Mouse (Mus musculus): ENCODE data around the gene Kntc1. TPM values are rescaled to one million over a fixed set of nuclear protein-coding genes. Genes with fewer than 3 reads are reported as not detected.

Gene Kntc1
- 0.22 and 0.45 TPM in 2 replicates for polyA plus RNA-seq (2012; rRNA removed; ENCODE audit: low replicate concordance)

DNA sequence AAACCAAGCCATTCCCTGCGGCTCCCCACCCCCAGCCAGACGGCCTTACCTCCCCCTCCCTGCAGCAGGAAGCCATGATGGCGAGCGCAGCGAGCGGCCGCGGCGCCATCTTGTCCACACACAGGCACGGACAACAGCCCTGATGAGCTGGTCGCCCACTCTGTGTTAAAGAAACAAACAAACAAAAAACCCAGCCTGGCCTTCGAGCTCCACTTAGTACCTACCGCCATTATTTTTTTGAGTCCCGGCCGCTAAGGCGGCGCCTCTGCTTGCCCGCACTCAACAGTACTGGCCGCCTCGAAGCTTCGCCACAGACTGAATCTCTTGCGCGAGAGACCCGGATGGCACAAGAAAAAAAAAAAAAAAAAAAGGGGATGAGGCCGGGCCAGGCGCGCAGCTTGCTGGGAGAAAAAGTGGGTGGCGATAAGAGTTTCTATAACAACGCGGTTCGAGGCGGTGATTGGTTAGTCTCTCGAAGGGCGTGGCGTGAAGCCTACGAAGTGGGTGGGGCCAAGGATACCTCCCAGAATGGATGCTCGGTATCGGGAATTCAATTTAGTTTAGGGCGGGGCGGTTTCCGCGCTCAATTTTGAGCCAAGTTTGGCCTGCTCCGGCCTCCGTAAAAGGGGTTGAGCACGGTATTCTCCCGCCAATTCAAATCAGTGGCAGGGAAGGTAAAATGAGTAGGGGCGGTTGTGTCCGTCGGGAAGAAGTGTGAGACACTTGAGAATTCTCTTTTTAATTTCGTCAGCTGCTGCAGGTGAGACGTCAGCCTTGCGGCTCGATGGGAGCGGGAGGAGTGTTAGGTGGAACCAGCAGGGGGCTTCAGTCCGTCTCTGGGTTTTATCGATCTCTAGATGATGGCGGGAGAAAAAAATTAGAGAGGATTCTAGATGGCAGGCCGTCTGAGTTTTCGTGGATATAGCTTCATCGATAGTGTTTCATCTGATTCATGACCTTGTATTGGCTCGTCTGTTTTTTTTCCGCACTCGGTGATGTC, at the start of gene Kntc1, which contains the start of gene Rsrc2:
Gene Kntc1, plus strand, starts transcription at position 652 of the 1,000 bp plus-strand sequence.
Gene Rsrc2, minus strand, starts transcription at position 350 of the 1,000 bp plus-strand sequence.

DNA sequence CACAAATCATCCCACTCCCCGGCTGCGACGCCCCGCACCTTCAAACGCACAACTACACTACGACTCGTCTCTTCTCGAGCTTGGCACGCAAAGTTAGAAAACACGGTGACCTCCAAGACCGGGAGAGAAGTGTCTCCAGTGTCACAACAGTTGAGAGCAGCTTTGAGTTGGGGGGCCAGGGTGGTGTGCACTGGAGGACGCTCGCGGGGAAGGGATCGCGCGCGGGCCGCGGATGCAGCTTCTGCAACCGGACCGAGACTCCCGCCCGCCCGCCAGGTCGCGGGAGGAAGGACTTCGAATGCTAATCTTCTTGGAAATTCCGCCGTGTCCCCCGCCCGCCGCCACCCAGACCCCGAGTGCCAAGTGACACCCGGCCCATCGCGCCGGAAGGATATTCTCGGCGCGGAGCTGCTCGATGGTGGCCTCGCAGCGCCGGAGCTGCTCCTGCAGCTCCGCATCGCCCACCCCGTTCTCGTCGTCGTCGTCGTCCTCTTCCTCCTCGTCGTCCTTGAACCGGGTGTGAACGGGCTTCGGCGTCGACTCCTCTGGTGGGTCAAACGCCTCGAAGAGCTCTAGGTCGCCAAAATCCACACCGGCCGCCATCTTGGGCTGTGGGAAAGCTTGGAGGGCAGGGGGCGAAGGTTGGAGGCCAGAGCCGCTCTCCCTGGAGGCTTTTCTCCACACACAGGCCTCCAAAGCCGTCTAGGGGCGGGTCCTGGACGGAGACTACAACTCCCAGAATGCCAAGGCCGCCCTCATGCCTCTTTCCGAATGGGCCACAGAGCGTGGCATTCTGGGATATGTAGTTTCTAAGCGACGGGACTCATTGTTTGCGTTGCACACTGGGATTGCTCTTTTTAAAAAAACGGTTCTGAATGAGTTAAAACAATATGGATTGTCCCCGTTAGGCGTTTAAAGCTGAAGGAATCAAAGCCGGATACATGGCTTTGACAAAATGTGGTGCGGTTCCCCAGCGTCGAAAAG, 28.9 kb upstream of the Kntc1 start, which contains the start of gene Zcchc8:
Gene Zcchc8, minus strand, starts transcription at position 773 of the 984 bp plus-strand sequence.

DNA sequence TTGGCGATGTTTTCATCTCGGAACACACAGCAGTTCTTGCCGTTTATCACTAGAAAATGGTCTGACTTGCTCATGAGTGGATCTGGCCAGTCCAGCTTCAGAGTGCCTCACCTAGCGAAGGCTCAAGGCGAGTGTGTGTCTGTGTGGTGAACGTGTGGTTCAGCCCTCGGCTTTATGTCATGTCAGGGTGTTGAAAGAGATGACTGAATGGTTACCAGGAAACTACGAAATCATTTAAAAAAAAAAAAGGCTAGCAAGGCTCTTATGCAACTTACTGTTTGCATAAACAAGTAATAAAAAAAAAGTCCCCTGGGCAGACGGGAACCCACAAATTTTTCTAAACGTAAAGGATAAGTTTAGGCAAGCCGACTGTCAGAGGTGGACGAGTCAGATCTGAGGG, 115.8 kb downstream of the Kntc1 start, which contains the start of gene Hcar2:
Gene Hcar2, minus strand, starts transcription at position 135 of the 400 bp plus-strand sequence.

Other genes with a start within 250 kb of the Kntc1 start
- gene B3gnt4, start 239.3 kb upstream of the Kntc1 start, polyA plus RNA-seq (2012; rRNA removed; ENCODE audit: low replicate concordance) = 0.59 and 0.79 TPM in 2 replicates
- gene Diablo, start 225.5 kb upstream of the Kntc1 start, polyA plus RNA-seq (2012; rRNA removed; ENCODE audit: low replicate concordance) = 60.2 and 94.2 TPM in 2 replicates
- gene Gm49027, start 224.2 kb upstream of the Kntc1 start, polyA plus RNA-seq (2012; rRNA removed; ENCODE audit: low replicate concordance) = 2.1 and 4.4 TPM in 2 replicates
- 14.8 and 22.3 TPM in 2 replicates for gene Vps33a, start 176.7 kb upstream of the Kntc1 start, polyA plus RNA-seq (2012; rRNA removed; ENCODE audit: low replicate concordance)
- gene Clip1, start 65.1 kb upstream of the Kntc1 start, polyA plus RNA-seq (2012; rRNA removed; ENCODE audit: low replicate concordance) = 18.1 and 36.1 TPM in 2 replicates
- 17.7 and 30.9 TPM in 2 replicates for gene Zcchc8, start 28.6 kb upstream of the Kntc1 start, polyA plus RNA-seq (2012; rRNA removed; ENCODE audit: low replicate concordance)
- gene Rsrc2, start 302 bp upstream of the Kntc1 start, polyA plus RNA-seq (2012; rRNA removed; ENCODE audit: low replicate concordance) = 7.7 and 16.7 TPM in 2 replicates
- 20.7 and 39.8 TPM in 2 replicates for gene Hcar2, start 115.8 kb downstream of the Kntc1 start, polyA plus RNA-seq (2012; rRNA removed; ENCODE audit: low replicate concordance)
- gene Hcar1, start 130.3 kb downstream of the Kntc1 start, polyA plus RNA-seq (2012; rRNA removed; ENCODE audit: low replicate concordance) = 56.6 and 69.7 TPM in 2 replicates
- 9.1 and 10.4 TPM in 2 replicates for gene Denr, start 157.5 kb downstream of the Kntc1 start, polyA plus RNA-seq (2012; rRNA removed; ENCODE audit: low replicate concordance)
- gene Gm43518, start 177.7 kb downstream of the Kntc1 start, polyA plus RNA-seq (2012; rRNA removed; ENCODE audit: low replicate concordance) = 2.0 TPM in 1 of 2 replicates, not detected in the other
- 2.5 and 8.1 TPM in 2 replicates for gene Ccdc62, start 181.0 kb downstream of the Kntc1 start, polyA plus RNA-seq (2012; rRNA removed; ENCODE audit: low replicate concordance)
- 16.8 and 39.0 TPM in 2 replicates for gene Hip1r, start 223.9 kb downstream of the Kntc1 start, polyA plus RNA-seq (2012; rRNA removed; ENCODE audit: low replicate concordance)

All from mammary gland, adult 2 months (tissue).